Mouse (Mus musculus) kidney, adult 2 months (tissue): ENCODE measurements around the gene Cmtm2a. TPM values are rescaled to one million over a fixed set of nuclear protein-coding genes. Genes with fewer than 3 reads are reported as not detected.
"Not testable (repeated sequence)": the region's sequence is repeated elsewhere in the genome, so short reads cannot be mapped to it uniquely, and the experiment has no call there.

Source experiments
- DNase-seq: peaks from one replicate; pipeline ENCODE4 v3.0.0; 2021
- H3K27ac ChIP-seq: fragments of 200-500 bp; 2 replicates; pipeline ENCODE4 v1.5.1; 2012; ENCODE audit warnings: low read depth, low read length, control low read depth, inconsistent platforms; ENCODE audit not compliant: insufficient read depth
- H3K27me3 ChIP-seq: fragments of 200-500 bp; replicated peaks from 2 replicates; pipeline ENCODE4 v1.6.1; 2012; ENCODE audit warnings: mild to moderate bottlenecking, moderate library complexity, low read length, inconsistent platforms; ENCODE audit not compliant: control insufficient read depth, insufficient read depth
- H3K36me3 ChIP-seq: fragments of 200-500 bp; 2 replicates; pipeline ENCODE4 v1.6.1; 2012; ENCODE audit warnings: mild to moderate bottlenecking, moderate library complexity, low read length, inconsistent platforms; ENCODE audit not compliant: control insufficient read depth, insufficient read depth
- H3K4me1 ChIP-seq: fragments of 200-500 bp; 2 replicates; pipeline ENCODE4 v1.6.1; 2011; ENCODE audit warnings: low read length; ENCODE audit not compliant: control insufficient read depth, insufficient read depth
- H3K4me3 ChIP-seq: fragments of 200-500 bp; 2 replicates; pipeline ENCODE4 v1.5.1; 2011; ENCODE audit warnings: mild to moderate bottlenecking, low read depth, low read length, control low read depth; ENCODE audit not compliant: insufficient read depth
- CTCF ChIP-seq: fragments of 200-500 bp; conservative IDR thresholded peaks from 2 replicates; pipeline ENCODE4 v1.5.1; 2011; ENCODE audit warnings: low read depth, mild to moderate bottlenecking, control low read depth, low read length, moderate library complexity, mixed read lengths; ENCODE audit not compliant: insufficient read depth, insufficient read length
- POLR2A ChIP-seq: fragments of 200-500 bp; IDR thresholded peaks from one replicate; pipeline ENCODE4 v1.6.1; 2011; ENCODE audit warnings: low read depth, low read length, control low read depth
- WGBS: fragments of 180-500 bp; shearing (Covaris S2); methylation state at CpG from one replicate; pipeline ENCODE4 v1.1.7; 2018; 5-methylcytosine and 5-hydroxymethylcytosine counted together
- polyA plus RNA-seq: library from polyadenylated mRNA; depleted of rRNA; stranded (reverse); fragments of >200 nt; gene quantifications from 2 replicates; pipeline ENCODE4 v1.2.3, GENCODE M21; 2012

The Cmtm2a gene
- polyA plus RNA-seq, 1 experiment, result 0.28 TPM

- H3K27ac ChIP-seq, result no peak overlapping the region
- 79% methylated on average over 3 of the region's 3 CpGs for WGBS
- TF ChIP-seq POLR2A (no peak), CTCF (no peak)
- H3K4me3 ChIP-seq, result no peak overlapping the region
- H3K36me3 ChIP-seq, result no peaks in the 10 kb centered on the region
- no peaks in the 10 kb centered on the region for H3K27me3 ChIP-seq
- no peak for DNase-seq
- H3K4me1 ChIP-seq, result no peaks in the 10 kb centered on the region
Measured at GRCm38 (mm10) chr8:104337890-104338289, 44.9 kb upstream of the Cmtm2a start.

GRCm38 (mm10) chr8:104336806-104337205 lies 43.8 kb upstream of the Cmtm2a start:
- TF ChIP-seq CTCF, result no peak
- TF ChIP-seq POLR2A, result no peak
- H3K4me3 ChIP-seq, result no peak overlapping the region
- no peaks in the 10 kb centered on the region for H3K36me3 ChIP-seq
- no peak overlapping the region for H3K27ac ChIP-seq
- no peaks in the 10 kb centered on the region for H3K27me3 ChIP-seq
- no peak for DNase-seq
- no peaks in the 10 kb centered on the region for H3K4me1 ChIP-seq
- WGBS, result 82% methylated on average over 1 of the region's 1 CpGs

- DNase-seq, result peak; percentile 7
- no peak overlapping the region for H3K4me3 ChIP-seq
- no peak overlapping the region for H3K27ac ChIP-seq
- TF ChIP-seq CTCF, result no peak
- TF ChIP-seq POLR2A, result no peak
- H3K27me3 ChIP-seq, result no peaks in the 10 kb centered on the region
- no peaks in the 10 kb centered on the region for H3K4me1 ChIP-seq
- 86% methylated on average over 1 of the region's 1 CpGs for WGBS
- H3K36me3 ChIP-seq, result no peaks in the 10 kb centered on the region
Measured at GRCm38 (mm10) chr8:104334196-104334595, 41.2 kb upstream of the Cmtm2a start.

DNA sequence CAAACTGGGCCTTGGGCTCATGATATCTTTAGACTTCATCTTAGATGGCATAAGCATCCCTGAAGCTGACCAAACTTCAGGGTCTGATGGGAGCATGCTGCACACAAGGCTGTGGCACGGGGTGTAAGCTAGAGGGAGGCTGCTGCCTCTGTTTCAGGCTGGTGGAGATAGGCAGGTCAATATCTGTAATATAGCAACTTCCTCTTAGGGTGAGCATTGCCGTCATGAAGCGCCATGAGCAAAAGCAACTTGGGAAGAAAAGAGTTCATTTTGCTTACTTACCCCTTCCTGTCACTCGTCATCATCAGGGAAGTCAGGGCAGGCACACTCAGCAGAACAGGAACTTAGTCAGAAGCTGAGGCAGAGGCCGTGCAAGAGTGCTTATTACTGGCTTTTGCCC lies 40.8 kb upstream of the Cmtm2a start:
- Histone ChIP-seq H3K4me3 (no peak overlapping the region), H3K36me3 (no peaks in the 10 kb centered on the region), H3K4me1 (no peaks in the 10 kb centered on the region), H3K27me3 (no peaks in the 10 kb centered on the region), H3K27ac (no peak overlapping the region)
- 66% methylated on average over 5 of the region's 5 CpGs for WGBS
- DNase-seq, result no peak
- TF ChIP-seq POLR2A, result no peak
- TF ChIP-seq CTCF, result no peak

- 76% methylated on average over 5 of the region's 5 CpGs for WGBS
- no peak for DNase-seq
- H3K36me3 ChIP-seq, result no peaks in the 10 kb centered on the region
- no peak overlapping the region for H3K27ac ChIP-seq
- H3K4me1 ChIP-seq, result no peaks in the 10 kb centered on the region
- no peak overlapping the region for H3K4me3 ChIP-seq
- TF ChIP-seq CTCF (no peak), POLR2A (no peak)
- no peaks in the 10 kb centered on the region for H3K27me3 ChIP-seq
Measured at GRCm38 (mm10) chr8:104332665-104333631, 40.0 kb upstream of the Cmtm2a start.

GRCm38 (mm10) chr8:104321930-104322329 lies 28.9 kb upstream of the Cmtm2a start, which contains the start of gene Cmtm2b:
Gene Cmtm2b (plus strand): TSS chr8:104322230.
- not testable (repeated sequence) for H3K27me3 ChIP-seq, DNase-seq, H3K4me1 ChIP-seq, H3K36me3 ChIP-seq, H3K27ac ChIP-seq, H3K4me3 ChIP-seq
- 88% methylated on average over 12 of the region's 12 CpGs for WGBS

DNA sequence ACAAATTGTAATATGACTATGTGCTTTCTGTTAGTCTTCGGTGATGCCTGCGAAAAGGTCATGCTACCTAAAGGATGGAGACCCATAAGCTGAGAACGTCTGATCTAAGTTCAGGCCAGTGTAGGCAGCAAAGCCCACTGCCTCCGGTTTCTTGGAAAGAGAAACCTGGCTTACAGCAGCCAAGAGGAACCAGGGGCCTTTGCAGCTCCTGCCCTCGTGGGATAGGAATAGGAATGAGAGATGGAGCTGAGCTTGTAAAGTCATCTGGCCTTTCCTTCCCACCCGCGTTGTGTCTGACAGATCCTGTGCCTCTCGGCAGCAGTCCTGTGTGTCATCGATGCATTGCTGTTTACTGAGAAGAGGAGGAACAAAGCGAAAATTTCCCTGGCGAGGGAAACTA lies 28.3 kb upstream of the Cmtm2a start, which contains the start of gene Gm11020:
TSS of gene Gm11020 (plus strand) at position 301 of the 400 bp plus-strand sequence.
- H3K4me3 ChIP-seq, H3K4me1 ChIP-seq, H3K36me3 ChIP-seq, H3K27ac ChIP-seq, DNase-seq, H3K27me3 ChIP-seq: not testable (repeated sequence)
- 82% methylated on average over 11 of the region's 11 CpGs for WGBS
